Mouse (Mus musculus): ENCODE measurements around the gene Ndufs6. TPM values are rescaled to one million over a fixed set of nuclear protein-coding genes. Genes with fewer than 3 reads are reported as not detected.

Ndufs6 gene
- polyA plus RNA-seq, 1 experiment from 2014 or later = 327 TPM

- no peak overlapping the region for H3K4me3 ChIP-seq (ENCODE audit: low read depth, low read length)
- 91% methylated on average over 7 of the region's 7 CpGs for WGBS
These were observed 19.7 kb upstream of the Ndufs6 start for GRCm38 (mm10) chr13:73347922-73348650.

GRCm38 (mm10) chr13:73347171-73347570 lies 18.8 kb upstream of the Ndufs6 start:
- WGBS = 83% methylated on average over 3 of the region's 3 CpGs
- DNase-seq (ENCODE audit: low spot score) (no peak), ATAC-seq (replicated peaks; ENCODE audit: low FRiP score) (no peak)
- no peaks in the 10 kb centered on the region for H3K36me3 ChIP-seq (ENCODE audit: control insufficient read depth, insufficient read depth, low read length)
- no peaks in the 10 kb centered on the region for H3K9me3 ChIP-seq (ENCODE audit: control insufficient read depth, low read length)
- H3K9ac ChIP-seq (ENCODE audit: low read length) = no peak overlapping the region
- H3K4me1 ChIP-seq (replicated peaks; ENCODE audit: control insufficient read depth, insufficient read depth, low read length) = no peaks in the 10 kb centered on the region
- no peak overlapping the region for H3K27ac ChIP-seq (ENCODE audit: low read depth, low read length)
- H3K4me3 ChIP-seq (ENCODE audit: low read depth, low read length) = no peak overlapping the region
- H3K27me3 ChIP-seq (ENCODE audit: control insufficient read depth, insufficient read depth, low read length) = no peaks in the 10 kb centered on the region
- no peak overlapping the region for H3K4me2 ChIP-seq (ENCODE audit: low read depth, low read length, severe bottlenecking)

More at GRCm38 (mm10) chr13:73347922-73348650, 19.7 kb upstream of the Ndufs6 start:
- Histone ChIP-seq H3K27ac (ENCODE audit: low read depth, low read length) (no peak overlapping the region), H3K9me3 (ENCODE audit: control insufficient read depth, low read length) (no peaks in the 10 kb centered on the region), H3K36me3 (ENCODE audit: control insufficient read depth, insufficient read depth, low read length) (no peaks in the 10 kb centered on the region), H3K27me3 (ENCODE audit: control insufficient read depth, insufficient read depth, low read length) (no peaks in the 10 kb centered on the region), H3K4me2 (ENCODE audit: low read depth, low read length, severe bottlenecking) (no peak overlapping the region), H3K9ac (ENCODE audit: low read length) (no peak overlapping the region), H3K4me1 (replicated peaks; ENCODE audit: control insufficient read depth, insufficient read depth, low read length) (no peaks in the 10 kb centered on the region)
- ATAC-seq (replicated peaks; ENCODE audit: low FRiP score) = no peak
- DNase-seq (ENCODE audit: low spot score) = no peak

GRCm38 (mm10) chr13:73346743-73347142 lies 18.4 kb upstream of the Ndufs6 start:
- no peak overlapping the region for H3K4me2 ChIP-seq (ENCODE audit: low read depth, low read length, severe bottlenecking)
- no peaks in the 10 kb centered on the region for H3K9me3 ChIP-seq (ENCODE audit: control insufficient read depth, low read length)
- H3K27ac ChIP-seq (ENCODE audit: low read depth, low read length) = no peak overlapping the region
- no peaks in the 10 kb centered on the region for H3K36me3 ChIP-seq (ENCODE audit: control insufficient read depth, insufficient read depth, low read length)
- no peak overlapping the region for H3K4me3 ChIP-seq (ENCODE audit: low read depth, low read length)
- H3K9ac ChIP-seq (ENCODE audit: low read length) = no peak overlapping the region
- no peaks in the 10 kb centered on the region for H3K27me3 ChIP-seq (ENCODE audit: control insufficient read depth, insufficient read depth, low read length)
- H3K4me1 ChIP-seq (replicated peaks; ENCODE audit: control insufficient read depth, insufficient read depth, low read length) = no peaks in the 10 kb centered on the region
- no peak for DNase-seq (ENCODE audit: low spot score)
- no peak for ATAC-seq (replicated peaks; ENCODE audit: low FRiP score)
- 86% methylated on average over 4 of the region's 4 CpGs for WGBS

GRCm38 (mm10) chr13:73346131-73346530 lies 17.8 kb upstream of the Ndufs6 start:
- Histone ChIP-seq H3K4me3 (ENCODE audit: low read depth, low read length) (no peak overlapping the region), H3K27ac (ENCODE audit: low read depth, low read length) (no peak overlapping the region), H3K36me3 (ENCODE audit: control insufficient read depth, insufficient read depth, low read length) (no peaks in the 10 kb centered on the region), H3K27me3 (ENCODE audit: control insufficient read depth, insufficient read depth, low read length) (no peaks in the 10 kb centered on the region), H3K9ac (ENCODE audit: low read length) (no peak overlapping the region), H3K4me2 (ENCODE audit: low read depth, low read length, severe bottlenecking) (no peak overlapping the region), H3K9me3 (ENCODE audit: control insufficient read depth, low read length) (no peaks in the 10 kb centered on the region), H3K4me1 (replicated peaks; ENCODE audit: control insufficient read depth, insufficient read depth, low read length) (no peaks in the 10 kb centered on the region)
- DNase-seq (ENCODE audit: low spot score) (no peak), ATAC-seq (replicated peaks; ENCODE audit: low FRiP score) (no peak)
- 40% methylated on average over 2 of the region's 2 CpGs for WGBS

GRCm38 (mm10) chr13:73345102-73345890 lies 17.0 kb upstream of the Ndufs6 start:
- Histone ChIP-seq H3K4me2 (ENCODE audit: low read depth, low read length, severe bottlenecking) (no peak overlapping the region), H3K27me3 (ENCODE audit: control insufficient read depth, insufficient read depth, low read length) (no peaks in the 10 kb centered on the region), H3K36me3 (ENCODE audit: control insufficient read depth, insufficient read depth, low read length) (no peaks in the 10 kb centered on the region), H3K9ac (ENCODE audit: low read length) (no peak overlapping the region), H3K27ac (ENCODE audit: low read depth, low read length) (no peak overlapping the region), H3K4me1 (replicated peaks; ENCODE audit: control insufficient read depth, insufficient read depth, low read length) (no peaks in the 10 kb centered on the region), H3K9me3 (ENCODE audit: control insufficient read depth, low read length) (no peaks in the 10 kb centered on the region), H3K4me3 (ENCODE audit: low read depth, low read length) (no peak overlapping the region)
- ATAC-seq (replicated peaks; ENCODE audit: low FRiP score) (no peak), DNase-seq (ENCODE audit: low spot score) (no peak)
- 83% methylated on average over 9 of the region's 9 CpGs for WGBS

- no peaks in the 10 kb centered on the region for H3K9me3 ChIP-seq (ENCODE audit: control insufficient read depth, low read length)
- H3K36me3 ChIP-seq (ENCODE audit: control insufficient read depth, insufficient read depth, low read length) = no peaks in the 10 kb centered on the region
- H3K27ac ChIP-seq (ENCODE audit: low read depth, low read length) = no peak overlapping the region
- H3K9ac ChIP-seq (ENCODE audit: low read length) = no peak overlapping the region
- no peaks in the 10 kb centered on the region for H3K27me3 ChIP-seq (ENCODE audit: control insufficient read depth, insufficient read depth, low read length)
- DNase-seq (ENCODE audit: low spot score) = no peak
- H3K4me2 ChIP-seq (ENCODE audit: low read depth, low read length, severe bottlenecking) = no peak overlapping the region
- 52% methylated on average over 7 of the region's 7 CpGs for WGBS
- no peak overlapping the region for H3K4me3 ChIP-seq (ENCODE audit: low read depth, low read length)
- 0 out of 2 replicates have a peak, but pooled peaks have one; percentile 27 for ATAC-seq (replicated peaks; ENCODE audit: low FRiP score)
- H3K4me1 ChIP-seq (replicated peaks; ENCODE audit: control insufficient read depth, insufficient read depth, low read length) = peaks cover under 1% of the 10 kb centered on the region; the same call in 1 of the 2 replicates
These were observed 8.4 kb upstream of the Ndufs6 start for GRCm38 (mm10) chr13:73336753-73337152.

GRCm38 (mm10) chr13:73331736-73332135 lies 3.4 kb upstream of the Ndufs6 start:
- H3K4me3 ChIP-seq (ENCODE audit: low read depth, low read length) = peak overlapping the region; percentile 81
- H3K27ac ChIP-seq (ENCODE audit: low read depth, low read length) = no peak overlapping the region
- H3K36me3 ChIP-seq (ENCODE audit: control insufficient read depth, insufficient read depth, low read length) = no peaks in the 10 kb centered on the region
- DNase-seq (ENCODE audit: low spot score) = no peak
- H3K27me3 ChIP-seq (ENCODE audit: control insufficient read depth, insufficient read depth, low read length) = no peaks in the 10 kb centered on the region
- peaks cover 5% of the 10 kb centered on the region; the same call in 1 of the 2 replicates for H3K4me1 ChIP-seq (replicated peaks; ENCODE audit: control insufficient read depth, insufficient read depth, low read length)
- WGBS = 77% methylated on average over 3 of the region's 3 CpGs
- peak overlapping the region; percentile 86 for H3K9ac ChIP-seq (ENCODE audit: low read length)
- H3K9me3 ChIP-seq (ENCODE audit: control insufficient read depth, low read length) = no peaks in the 10 kb centered on the region
- no peak for ATAC-seq (replicated peaks; ENCODE audit: low FRiP score)
- H3K4me2 ChIP-seq (ENCODE audit: low read depth, low read length, severe bottlenecking) = peak overlapping the region; percentile 91

- Histone ChIP-seq H3K4me2 (ENCODE audit: low read depth, low read length, severe bottlenecking) (peak overlapping the region; percentile 91), H3K36me3 (ENCODE audit: control insufficient read depth, insufficient read depth, low read length) (no peaks in the 10 kb centered on the region), H3K4me3 (ENCODE audit: low read depth, low read length) (peak overlapping the region; percentile 81), H3K4me1 (replicated peaks; ENCODE audit: control insufficient read depth, insufficient read depth, low read length) (peaks cover 5% of the 10 kb centered on the region; the same call in 1 of the 2 replicates), H3K9me3 (ENCODE audit: control insufficient read depth, low read length) (no peaks in the 10 kb centered on the region), H3K27ac (ENCODE audit: low read depth, low read length) (peak overlapping the region; percentile 33; the same call in 1 of the 2 replicates), H3K9ac (ENCODE audit: low read length) (peak overlapping the region; percentile 86), H3K27me3 (ENCODE audit: control insufficient read depth, insufficient read depth, low read length) (no peaks in the 10 kb centered on the region)
- peak; percentile 92 for ATAC-seq (replicated peaks; ENCODE audit: low FRiP score)
- peak; percentile 89 for DNase-seq (ENCODE audit: low spot score)
- WGBS = under 1% methylated on average over 42 of the region's 42 CpGs
These were observed 2.6 kb upstream of the Ndufs6 start for GRCm38 (mm10) chr13:73330844-73331501.
